Mouse (Mus musculus) urinary bladder, postnatal 10 days (tissue): ENCODE data around the gene Spint4.

Source experiments
- DNase-seq: peaks from one replicate; pipeline ENCODE4 v3.0.0; 2022; ENCODE audit warnings: low spot score

Gene Spint4

DNA sequence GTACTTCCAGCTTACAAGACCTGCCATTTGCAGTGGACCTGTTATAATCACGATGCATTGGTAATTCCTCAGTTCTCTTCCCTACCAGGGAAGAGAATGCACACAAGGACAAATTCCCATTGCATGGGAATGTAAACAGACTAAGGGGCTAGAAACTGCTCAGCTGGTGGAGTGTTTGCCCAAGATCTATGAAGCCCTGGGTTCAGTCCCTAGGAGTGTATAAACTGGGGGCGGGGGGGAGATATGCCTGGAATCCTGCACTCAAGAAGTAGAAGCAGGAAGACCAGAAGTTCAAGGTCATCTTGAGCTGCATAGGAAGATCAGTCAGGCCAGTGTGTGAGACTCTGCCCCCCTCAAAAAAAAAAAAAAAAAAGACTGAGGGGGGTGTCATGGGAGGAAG, 35.0 kb downstream of the Spint4 start:
- no peak for DNase-seq

GRCm38 (mm10) chr2:164734839-164735238, 36.5 kb downstream of the Spint4 start:
- no peak for DNase-seq

DNA sequence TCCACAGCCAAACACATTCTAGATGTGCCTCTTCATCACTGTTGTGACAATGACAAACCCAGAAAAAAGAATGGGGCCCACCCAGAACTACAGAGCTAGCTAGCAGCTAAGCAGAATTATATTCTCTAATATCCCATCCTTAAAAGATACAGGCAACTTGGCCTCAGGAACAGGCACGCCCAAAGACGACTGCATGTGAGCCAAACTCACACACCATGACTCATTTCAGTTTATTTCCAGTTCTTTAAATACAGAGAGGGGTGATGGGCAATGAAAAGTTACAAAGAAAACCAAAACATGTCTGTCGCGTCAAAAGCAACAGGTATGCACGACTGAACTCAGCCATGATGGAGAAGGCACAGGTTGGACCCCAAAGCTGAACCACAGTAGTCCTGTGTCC, 37.1 kb downstream of the Spint4 start:
- DNase-seq = no peak

- no peak for DNase-seq
Observed at GRCm38 (mm10) chr2:164737377-164738090, 39.2 kb downstream of the Spint4 start.

DNA sequence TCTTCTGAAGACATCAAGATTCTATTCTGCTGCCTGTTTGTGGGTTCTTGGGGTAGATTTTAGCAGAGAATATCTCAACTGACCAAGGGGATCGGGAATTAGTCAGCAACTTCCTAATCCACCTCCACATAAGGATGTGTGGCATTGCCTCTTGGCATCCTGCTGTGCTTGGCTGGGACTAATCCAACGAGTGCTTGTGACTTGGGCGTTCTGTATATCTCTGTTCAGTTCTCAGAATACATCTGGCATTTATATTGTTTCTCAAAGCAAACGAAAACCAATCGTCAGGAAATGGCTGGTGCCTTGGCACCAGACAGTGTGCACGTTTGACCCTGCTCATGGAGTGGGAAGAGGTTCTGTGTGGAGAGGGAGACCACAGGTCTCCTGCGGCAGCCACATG, 41.6 kb downstream of the Spint4 start:
- no peak for DNase-seq

- DNase-seq = no peak
Observed at GRCm38 (mm10) chr2:164744987-164745386, 46.7 kb downstream of the Spint4 start.

DNA sequence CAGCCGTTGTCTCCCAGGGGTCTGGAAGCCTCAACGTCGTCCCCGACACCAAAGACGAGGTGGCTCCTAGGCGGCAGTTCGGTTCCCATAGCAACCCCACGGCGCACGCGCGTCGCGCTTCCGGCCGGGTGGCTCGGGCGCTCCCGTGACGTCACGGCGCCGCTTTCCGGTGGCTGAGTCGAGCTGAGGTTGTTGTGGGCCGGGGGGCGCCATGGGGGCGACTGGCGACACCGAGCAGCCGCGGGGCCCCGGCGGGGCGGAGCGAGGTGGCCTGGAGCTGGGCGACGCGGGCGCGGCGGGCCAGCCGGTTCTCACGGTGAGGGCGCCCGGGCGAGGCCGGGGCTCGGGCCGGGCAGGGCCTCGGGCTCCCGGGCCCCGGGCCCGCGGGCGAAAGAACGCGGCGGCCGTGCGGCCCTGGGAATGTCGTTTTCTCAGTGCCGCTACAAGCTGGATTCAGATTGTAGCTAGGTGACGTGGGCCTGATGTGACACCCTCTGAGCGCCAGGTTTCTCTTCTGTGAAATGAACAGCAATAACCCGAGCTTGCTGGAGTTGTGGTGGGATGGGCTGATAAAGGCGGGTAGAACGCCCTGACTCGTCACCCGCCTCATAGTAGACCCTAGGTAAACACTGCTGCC, 47.7 kb downstream of the Spint4 start, which contains the start of the genes Wfdc3 and Dnttip1:
TSS of gene Wfdc3 (minus strand) at position 89 of the 637 bp plus-strand sequence.
TSS of gene Dnttip1 (plus strand) at position 141 of the 637 bp plus-strand sequence.
- peak; percentile 84 for DNase-seq

GRCm38 (mm10) chr2:164746693-164747092, 48.4 kb downstream of the Spint4 start:
- no peak for DNase-seq

- DNase-seq = no peak
Observed at GRCm38 (mm10) chr2:164748191-164748590, 49.9 kb downstream of the Spint4 start.

DNA sequence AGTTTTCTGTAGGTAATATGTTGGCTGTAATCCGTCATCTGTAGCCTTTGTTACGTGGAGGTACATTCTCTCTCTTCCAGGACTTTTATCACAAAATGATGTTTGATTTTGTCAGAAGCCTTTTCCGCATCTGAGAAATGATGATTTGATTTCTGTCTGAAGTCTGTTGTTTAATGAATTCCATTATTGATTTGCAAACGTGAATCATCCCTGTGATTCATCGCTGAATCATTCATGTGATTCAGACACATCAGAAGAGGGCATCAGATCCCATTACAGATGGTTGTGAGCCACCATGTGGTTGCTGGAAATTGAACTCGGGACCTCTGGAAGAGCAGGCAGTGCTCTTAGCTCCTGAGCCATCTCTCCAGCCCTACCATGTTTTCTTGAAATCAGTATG, 50.7 kb downstream of the Spint4 start:
- DNase-seq = no peak
